Mouse (Mus musculus): ENCODE measurements around the gene Eif2ak2. TPM values are rescaled to one million over a fixed set of nuclear protein-coding genes. Genes with fewer than 3 reads are reported as not detected.

Gene Eif2ak2
- total RNA-seq, 2 experiments from 2014 or later: 30.1 to 54.7 TPM

GRCm38 (mm10) chr17:78842271-78842928, 40.0 kb downstream of the Eif2ak2 start:
- ATAC-seq (replicated peaks; ENCODE audit: low FRiP score, low TSS enrichment, poor library complexity, severe bottlenecking): no peak

DNA sequence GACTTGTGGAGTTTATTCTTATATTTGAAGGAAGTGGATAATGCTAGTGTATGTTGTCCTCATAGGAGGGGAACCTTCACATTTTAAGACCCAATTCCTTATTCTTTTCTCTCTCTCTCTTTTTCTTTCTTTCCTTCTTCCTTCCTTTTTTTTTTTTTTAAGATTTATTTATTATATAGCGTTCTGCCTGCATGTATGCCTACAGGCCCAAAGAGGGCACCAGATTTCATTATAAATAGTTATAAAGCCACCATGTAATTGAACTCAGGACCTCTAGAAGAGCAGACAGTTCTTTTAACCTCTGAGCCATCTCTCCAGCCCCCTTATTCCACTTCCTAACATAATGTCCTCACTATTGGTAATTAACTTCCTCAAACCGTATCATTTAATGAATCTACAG, 46.3 kb downstream of the Eif2ak2 start:
- ATAC-seq (replicated peaks; ENCODE audit: low FRiP score, low TSS enrichment, poor library complexity, severe bottlenecking): peak; percentile 9; the same call in 1 of the 2 replicates

DNA sequence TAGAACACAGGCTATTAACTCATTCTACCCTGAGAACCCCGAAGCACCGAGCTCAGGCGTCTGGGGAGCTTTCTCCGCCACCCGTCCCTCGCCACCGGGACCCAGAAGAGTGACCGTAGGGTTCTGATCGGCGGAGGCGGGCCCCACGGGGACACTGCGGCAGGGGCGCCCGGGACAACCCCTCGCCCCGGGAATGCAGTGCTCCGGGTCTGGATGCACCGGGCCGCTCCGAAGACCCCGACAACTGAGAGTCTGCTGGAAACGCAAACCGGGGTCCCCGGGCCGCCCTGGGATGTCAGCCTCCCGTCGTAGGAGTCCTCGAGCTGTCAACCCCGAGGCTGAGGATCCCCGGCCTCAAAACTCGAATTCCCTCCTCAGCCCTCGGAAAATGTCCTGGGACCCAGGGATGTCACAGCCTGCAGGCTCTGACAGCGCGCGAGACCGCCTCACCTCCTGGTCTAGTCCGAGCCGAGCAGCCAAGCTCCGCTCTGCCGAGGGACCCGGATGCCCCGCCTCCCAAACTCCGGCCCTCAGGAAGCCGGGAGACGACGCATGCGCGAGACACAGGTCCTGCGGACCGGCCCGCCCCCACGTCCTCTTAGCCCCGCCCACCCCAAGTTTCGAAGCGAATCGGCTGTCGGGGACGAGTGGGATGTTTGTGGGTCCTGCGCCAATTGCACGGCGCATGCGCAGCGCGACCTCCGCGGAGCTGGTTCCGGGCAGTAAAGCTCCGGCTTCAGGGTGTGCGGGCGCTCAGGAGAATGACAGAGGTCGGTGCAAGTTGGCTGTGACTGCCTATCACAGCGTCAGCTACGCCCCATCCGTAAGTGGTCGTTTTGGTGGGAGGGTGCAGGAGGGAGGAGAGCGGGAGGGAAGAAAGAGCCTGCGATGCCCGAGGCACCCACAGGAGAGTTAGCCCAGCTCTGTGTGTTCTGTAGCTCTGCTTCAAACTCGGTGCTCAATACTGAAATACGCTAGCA, 47.2 kb downstream of the Eif2ak2 start, which contains the start of the genes Heatr5b and Gpatch11:
TSS of gene Heatr5b (minus strand) at position 509 of the 980 bp plus-strand sequence.
TSS of gene Gpatch11 (plus strand) at position 712 of the 980 bp plus-strand sequence.
- ATAC-seq (replicated peaks; ENCODE audit: low FRiP score, low TSS enrichment, poor library complexity, severe bottlenecking): peak; percentile 92

DNA sequence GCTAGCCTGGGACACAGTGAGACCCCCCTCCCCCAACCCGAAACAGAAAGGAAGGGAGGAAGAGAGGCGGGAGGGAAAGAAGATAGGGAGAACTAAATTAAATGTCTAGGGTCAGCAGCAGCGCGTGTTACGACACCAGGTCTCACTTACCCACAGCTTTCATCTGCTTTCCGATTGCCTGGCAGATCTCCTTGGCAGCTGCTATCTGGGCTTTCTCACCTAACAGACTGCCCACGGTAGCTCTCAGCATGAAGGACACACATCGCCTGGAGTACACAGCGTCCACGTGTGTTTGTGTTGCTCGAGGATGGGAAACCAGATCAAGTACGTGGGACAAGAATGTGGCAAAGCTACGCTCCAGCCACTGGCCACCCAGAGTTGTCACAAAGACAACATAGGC, 58.0 kb downstream of the Eif2ak2 start:
- ATAC-seq (replicated peaks; ENCODE audit: low FRiP score, low TSS enrichment, poor library complexity, severe bottlenecking): no peak

DNA sequence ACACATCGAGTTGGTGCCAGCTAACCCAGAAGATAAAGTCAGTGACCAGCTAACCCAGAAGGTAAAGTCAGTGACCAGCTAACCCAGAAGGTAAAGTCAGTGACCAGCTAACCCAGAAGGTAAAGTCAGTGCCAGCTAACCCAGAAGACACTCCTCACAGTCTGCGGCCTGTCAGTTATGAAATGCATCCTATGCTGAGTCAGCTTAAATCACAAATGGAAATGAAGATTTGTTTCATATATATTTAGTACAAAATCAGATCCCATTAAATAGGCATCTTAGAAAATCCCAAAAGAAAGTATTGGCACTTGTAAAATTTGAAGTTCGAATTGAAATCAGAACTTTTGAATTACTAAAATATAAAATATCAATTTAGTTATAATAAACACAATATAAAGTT, 72.8 kb downstream of the Eif2ak2 start:
- no peak for ATAC-seq (replicated peaks; ENCODE audit: low FRiP score, low TSS enrichment, poor library complexity, severe bottlenecking)

DNA sequence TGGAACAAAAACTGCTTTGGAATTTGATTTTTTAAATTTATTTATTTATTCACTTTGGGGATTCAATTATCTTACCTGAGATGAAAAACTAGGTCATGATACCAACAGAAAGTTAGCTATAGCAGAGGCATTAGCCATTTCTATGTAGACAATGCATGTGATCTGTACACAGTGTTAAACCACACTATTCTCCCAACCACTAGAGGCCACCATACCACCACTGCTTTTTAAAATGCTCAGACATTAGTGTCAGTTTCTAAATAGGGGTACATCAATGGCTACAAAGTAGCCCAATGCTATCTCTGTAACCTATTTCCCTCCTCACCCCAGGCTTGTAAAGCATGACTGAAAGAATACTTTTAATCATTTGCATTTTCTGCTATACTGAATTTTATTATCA, 73.4 kb downstream of the Eif2ak2 start:
- peak; percentile 87 for ATAC-seq (replicated peaks; ENCODE audit: low FRiP score, low TSS enrichment, poor library complexity, severe bottlenecking)

Other genes starting within 250 kb of the Eif2ak2 start
- 13.7 and 15.9 TPM in 2 replicates for gene Strn, start 145.4 kb downstream of the Eif2ak2 start, total RNA-seq (2014; fragmentation: Nextera tagmentation)
- 19.6 and 28.1 TPM in 2 replicates for gene Strn, start 145.4 kb downstream of the Eif2ak2 start, total RNA-seq (2017)
- 25.4 TPM in 2 replicates for gene Heatr5b, start 47.2 kb downstream of the Eif2ak2 start, total RNA-seq (2014; fragmentation: Nextera tagmentation)
- 13.8 and 18.5 TPM in 2 replicates for gene Heatr5b, start 47.2 kb downstream of the Eif2ak2 start, total RNA-seq (2017)
- gene Gpatch11, start 47.0 kb downstream of the Eif2ak2 start, total RNA-seq (2014; fragmentation: Nextera tagmentation): 5.2 and 10.2 TPM in 2 replicates
- gene Gpatch11, start 47.0 kb downstream of the Eif2ak2 start, total RNA-seq (2017): 14.0 and 28.0 TPM in 2 replicates
- not detected in 2 replicates for gene Sult6b1, start 24.4 kb upstream of the Eif2ak2 start, total RNA-seq (2014; fragmentation: Nextera tagmentation)
- gene Sult6b1, start 24.4 kb upstream of the Eif2ak2 start, total RNA-seq (2017): not detected in 2 replicates
- 33.7 and 46.9 TPM in 2 replicates for gene Cebpzos, start 33.9 kb upstream of the Eif2ak2 start, total RNA-seq (2014; fragmentation: Nextera tagmentation)
- 52.9 and 97.9 TPM in 2 replicates for gene Cebpzos, start 33.9 kb upstream of the Eif2ak2 start, total RNA-seq (2017)
- gene Cebpz, start 54.5 kb upstream of the Eif2ak2 start, total RNA-seq (2014; fragmentation: Nextera tagmentation): 62.6 and 67.9 TPM in 2 replicates
- gene Cebpz, start 54.5 kb upstream of the Eif2ak2 start, total RNA-seq (2017): 258 and 277 TPM in 2 replicates
- gene Ndufaf7, start 54.6 kb upstream of the Eif2ak2 start, total RNA-seq (2014; fragmentation: Nextera tagmentation): 61.8 and 78.8 TPM in 2 replicates
- 56.8 and 62.7 TPM in 2 replicates for gene Ndufaf7, start 54.6 kb upstream of the Eif2ak2 start, total RNA-seq (2017)
- 24.8 and 28.5 TPM in 2 replicates for gene Prkd3, start 138.2 kb upstream of the Eif2ak2 start, total RNA-seq (2014; fragmentation: Nextera tagmentation)
- gene Prkd3, start 138.2 kb upstream of the Eif2ak2 start, total RNA-seq (2017): 27.6 and 37.5 TPM in 2 replicates
- not detected in 2 replicates for gene Qpct, start 169.3 kb upstream of the Eif2ak2 start, total RNA-seq (2014; fragmentation: Nextera tagmentation)
- gene Qpct, start 169.3 kb upstream of the Eif2ak2 start, total RNA-seq (2017): 0.88 TPM in 1 of 2 replicates, not detected in the other

All from megakaryocyte-erythroid progenitor cell, adult 5-6 weeks (primary cell).